Mouse (Mus musculus) embryonic facial prominence, embryonic 13.5 days (tissue): ENCODE measurements around the gene Myh8. TPM values are rescaled to one million over a fixed set of nuclear protein-coding genes. Genes with fewer than 3 reads are reported as not detected.

Source experiments
- ATAC-seq: fragments of 200-750 bp; cut with Nextera tagmentation; 2 replicates; pipeline ENCODE4 v1.8.0; 2017; ENCODE audit warnings: low read depth; ENCODE audit not compliant: insufficient number of reproducible peaks, insufficient read depth, low FRiP score, low TSS enrichment
- H3K27ac ChIP-seq: fragments of 300-500 bp; sonication (generic); 2 replicates; pipeline ENCODE4 v1.5.1; 2015; ENCODE audit warnings: moderate library complexity, mild to moderate bottlenecking, inconsistent platforms
- H3K27me3 ChIP-seq: fragments of 300-500 bp; sonication (generic); 2 replicates; pipeline ENCODE4 v1.6.1; 2015; ENCODE audit warnings: mild to moderate bottlenecking, inconsistent platforms
- H3K36me3 ChIP-seq: fragments of 300-500 bp; sonication (generic); 2 replicates; pipeline ENCODE4 v1.6.1; 2015; ENCODE audit warnings: mild to moderate bottlenecking, inconsistent platforms
- H3K4me1 ChIP-seq: fragments of 300-500 bp; sonication (generic); 2 replicates; pipeline ENCODE4 v1.6.1; 2015; ENCODE audit warnings: inconsistent platforms
- H3K4me2 ChIP-seq: fragments of 300-500 bp; sonication (generic); 2 replicates; pipeline ENCODE4 v1.6.1; 2015; ENCODE audit warnings: moderate library complexity, mild to moderate bottlenecking, inconsistent platforms
- H3K4me3 ChIP-seq: fragments of 300-500 bp; sonication (generic); 2 replicates; pipeline ENCODE4 v1.5.1; 2015; ENCODE audit warnings: mild to moderate bottlenecking, inconsistent platforms
- H3K9ac ChIP-seq: fragments of 300-500 bp; sonication (generic); 2 replicates; pipeline ENCODE4 v1.6.1; 2015; ENCODE audit warnings: mild to moderate bottlenecking, inconsistent platforms
- H3K9me3 ChIP-seq: fragments of 300-500 bp; sonication (generic); 2 replicates; pipeline ENCODE4 v1.6.1; 2016; ENCODE audit warnings: inconsistent platforms
- WGBS: fragments of 180-500 bp; shearing (Covaris S2); methylation state at CpG from one replicate; pipeline ENCODE4 v1.1.7; 2015; ENCODE audit warnings: mixed read lengths; 5-methylcytosine and 5-hydroxymethylcytosine counted together
- polyA plus RNA-seq: library from polyadenylated mRNA; unstranded; fragments of >200 nt; fragmentation: Nextera tagmentation; extraction: Ambion mirVana; gene quantifications from 2 replicates; pipeline ENCODE4 v1.2.1, GENCODE M21; 2015

Myh8 gene
- 2.2 and 2.8 TPM in 2 replicates for polyA plus RNA-seq

- no peak within 1 kb of the TSS for H3K27ac ChIP-seq
- H3K9ac ChIP-seq: no peak within 1 kb of the TSS
- H3K9me3 ChIP-seq: no peaks in the 10 kb centered on the region
- no peaks in the 10 kb centered on the region for H3K36me3 ChIP-seq
- H3K4me1 ChIP-seq: no peaks in the 10 kb centered on the region
- H3K4me2 ChIP-seq: no peak within 1 kb of the TSS
- 85% methylated on average over 10 of the region's 10 CpGs for WGBS
- no peaks in the 10 kb centered on the region for H3K27me3 ChIP-seq
- ATAC-seq: no peak
- no peak within 1 kb of the TSS for H3K4me3 ChIP-seq
Observed at GRCm38 (mm10) chr11:67276601-67277174, at the start of gene Myh8. Gene Myh8 (plus strand): TSS chr11:67277124.

GRCm38 (mm10) chr11:67228731-67229130 lies 48.2 kb upstream of the Myh8 start:
- 91% methylated on average over 3 of the region's 3 CpGs for WGBS
- ATAC-seq: no peak
- Histone ChIP-seq H3K4me3 (no peak overlapping the region), H3K4me1 (no peaks in the 10 kb centered on the region), H3K27me3 (no peaks in the 10 kb centered on the region), H3K9me3 (no peaks in the 10 kb centered on the region; the same call in 1 of the 2 replicates), H3K36me3 (no peaks in the 10 kb centered on the region), H3K27ac (no peak overlapping the region), H3K4me2 (no peak overlapping the region), H3K9ac (no peak overlapping the region)

- Histone ChIP-seq H3K4me3 (no peak overlapping the region), H3K4me1 (no peaks in the 10 kb centered on the region), H3K4me2 (no peak overlapping the region), H3K27ac (no peak overlapping the region), H3K9ac (no peak overlapping the region), H3K9me3 (no peaks in the 10 kb centered on the region; the same call in 1 of the 2 replicates), H3K27me3 (no peaks in the 10 kb centered on the region), H3K36me3 (no peaks in the 10 kb centered on the region)
- 86% methylated on average over 5 of the region's 5 CpGs for whole genome bisulfite sequencing
- no peak for ATAC-seq
Observed at GRCm38 (mm10) chr11:67229166-67229565, 47.8 kb upstream of the Myh8 start.

GRCm38 (mm10) chr11:67229946-67230345 lies 47.0 kb upstream of the Myh8 start:
- Histone ChIP-seq H3K4me1 (no peaks in the 10 kb centered on the region), H3K36me3 (no peaks in the 10 kb centered on the region), H3K4me3 (no peak overlapping the region), H3K27ac (no peak overlapping the region), H3K4me2 (no peak overlapping the region), H3K27me3 (no peaks in the 10 kb centered on the region), H3K9ac (no peak overlapping the region), H3K9me3 (no peaks in the 10 kb centered on the region; the same call in 1 of the 2 replicates)
- 78% methylated on average over 2 of the region's 2 CpGs for WGBS
- ATAC-seq: no peak

- WGBS: 65% methylated on average over 5 of the region's 5 CpGs
- Histone ChIP-seq H3K4me3 (no peak overlapping the region), H3K4me1 (no peaks in the 10 kb centered on the region), H3K4me2 (no peak overlapping the region), H3K9me3 (no peaks in the 10 kb centered on the region; the same call in 1 of the 2 replicates), H3K27ac (no peak overlapping the region), H3K9ac (no peak overlapping the region), H3K36me3 (no peaks in the 10 kb centered on the region), H3K27me3 (no peaks in the 10 kb centered on the region)
- no peak for ATAC-seq
Observed at GRCm38 (mm10) chr11:67235639-67236358, 41.1 kb upstream of the Myh8 start.

- Histone ChIP-seq H3K4me3 (no peak overlapping the region), H3K4me1 (no peaks in the 10 kb centered on the region), H3K9me3 (no peaks in the 10 kb centered on the region; the same call in 1 of the 2 replicates), H3K27me3 (no peaks in the 10 kb centered on the region), H3K9ac (no peak overlapping the region), H3K27ac (no peak overlapping the region), H3K4me2 (no peak overlapping the region), H3K36me3 (no peaks in the 10 kb centered on the region)
- no peak for ATAC-seq
- WGBS: 86% methylated on average over 9 of the region's 9 CpGs
Observed at GRCm38 (mm10) chr11:67236799-67237198, 40.1 kb upstream of the Myh8 start.

- 87% methylated on average over 5 of the region's 5 CpGs for WGBS
- Histone ChIP-seq H3K4me3 (no peak within 1 kb of the TSS), H3K27ac (no peak within 1 kb of the TSS), H3K9ac (no peak within 1 kb of the TSS), H3K36me3 (no peaks in the 10 kb centered on the region), H3K4me2 (no peak within 1 kb of the TSS), H3K4me1 (no peaks in the 10 kb centered on the region), H3K9me3 (no peaks in the 10 kb centered on the region; the same call in 1 of the 2 replicates), H3K27me3 (no peaks in the 10 kb centered on the region)
- ATAC-seq: no peak
Observed at GRCm38 (mm10) chr11:67237481-67238079, 39.3 kb upstream of the Myh8 start, which contains the start of gene Myh4. Gene Myh4 (plus strand): TSS chr11:67238029.

GRCm38 (mm10) chr11:67241051-67241450 lies 35.9 kb upstream of the Myh8 start:
- no peak overlapping the region for H3K27ac ChIP-seq
- H3K4me1 ChIP-seq: no peaks in the 10 kb centered on the region
- no peak overlapping the region for H3K4me3 ChIP-seq
- H3K36me3 ChIP-seq: no peaks in the 10 kb centered on the region
- H3K27me3 ChIP-seq: no peaks in the 10 kb centered on the region
- H3K9ac ChIP-seq: no peak overlapping the region
- no peaks in the 10 kb centered on the region for H3K9me3 ChIP-seq
- H3K4me2 ChIP-seq: no peak overlapping the region
- WGBS: 97% methylated on average over 6 of the region's 6 CpGs
- no peak for ATAC-seq

- H3K36me3 ChIP-seq: no peaks in the 10 kb centered on the region
- no peaks in the 10 kb centered on the region for H3K4me1 ChIP-seq
- no peak overlapping the region for H3K4me2 ChIP-seq
- no peak overlapping the region for H3K27ac ChIP-seq
- no peak overlapping the region for H3K4me3 ChIP-seq
- no peak overlapping the region for H3K9ac ChIP-seq
- no peaks in the 10 kb centered on the region for H3K9me3 ChIP-seq
- no peaks in the 10 kb centered on the region for H3K27me3 ChIP-seq
- WGBS: 94% methylated on average over 4 of the region's 4 CpGs
- ATAC-seq: no peak
Observed at GRCm38 (mm10) chr11:67253691-67254090, 23.2 kb upstream of the Myh8 start.

- Histone ChIP-seq H3K9ac (no peak overlapping the region), H3K4me2 (no peak overlapping the region), H3K4me1 (no peaks in the 10 kb centered on the region), H3K9me3 (no peaks in the 10 kb centered on the region), H3K4me3 (no peak overlapping the region), H3K36me3 (no peaks in the 10 kb centered on the region), H3K27ac (no peak overlapping the region), H3K27me3 (no peaks in the 10 kb centered on the region)
- WGBS: 69% methylated on average over 7 of the region's 7 CpGs
- ATAC-seq: no peak
Observed at GRCm38 (mm10) chr11:67257048-67257447, 19.9 kb upstream of the Myh8 start.

GRCm38 (mm10) chr11:67260956-67261355 lies 16.0 kb upstream of the Myh8 start:
- Histone ChIP-seq H3K27ac (no peak overlapping the region), H3K9me3 (no peaks in the 10 kb centered on the region), H3K27me3 (no peaks in the 10 kb centered on the region; the same call in 1 of the 2 replicates), H3K9ac (no peak overlapping the region), H3K4me1 (no peaks in the 10 kb centered on the region), H3K36me3 (no peaks in the 10 kb centered on the region), H3K4me3 (no peak overlapping the region), H3K4me2 (no peak overlapping the region)
- no peak for ATAC-seq
- 88% methylated on average over 6 of the region's 6 CpGs for WGBS

GRCm38 (mm10) chr11:67293440-67293839 lies 16.5 kb downstream of the Myh8 start:
- no peak overlapping the region for H3K27ac ChIP-seq
- ATAC-seq: no peak
- H3K4me2 ChIP-seq: no peak overlapping the region
- 77% methylated on average over 1 of the region's 1 CpGs for WGBS
- H3K9me3 ChIP-seq: peaks cover 3% of the 10 kb centered on the region; the same call in 1 of the 2 replicates
- H3K36me3 ChIP-seq: no peaks in the 10 kb centered on the region
- no peaks in the 10 kb centered on the region for H3K27me3 ChIP-seq
- H3K9ac ChIP-seq: no peak overlapping the region
- H3K4me3 ChIP-seq: no peak overlapping the region
- H3K4me1 ChIP-seq: no peaks in the 10 kb centered on the region
